In the genomic region with DNA sequence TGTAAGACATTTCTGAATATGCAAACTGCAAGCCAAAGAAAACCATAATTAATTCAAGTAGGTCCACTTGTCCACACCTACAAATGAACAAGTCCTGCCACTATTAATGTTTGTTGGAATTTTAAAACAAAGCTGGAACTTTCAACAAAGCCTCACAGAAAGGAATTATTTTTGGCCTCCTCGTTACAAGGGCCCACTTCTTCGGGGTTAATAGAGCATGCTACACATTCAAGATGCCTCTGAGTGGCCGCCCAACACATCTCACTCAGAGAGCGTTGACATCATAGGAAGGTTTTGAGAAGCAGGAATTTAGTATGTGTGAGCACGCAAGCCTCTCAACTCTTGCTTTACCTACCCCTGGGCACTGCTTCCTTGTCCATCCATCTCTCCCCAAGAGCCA, we compare ENCODE assay signal across 15 mouse cellular contexts.
"Had no signal": no experiment of that assay in that cellular context is flagged by ENCODE, and none has a peak within 500 bp of the region (broad histone marks: within the 10 kb centered on the region; RNA-seq: fewer than 3 reads in every experiment).

No protein-coding gene starts in this region.

- H3K27ac ChIP-seq: neural tube, embryonic 12.5 days; neural tube, embryonic 13.5 days; neural tube, embryonic 15.5 days; stomach, embryonic 15.5 days; stomach, postnatal 0 days had no signal

- H3K4me2 ChIP-seq: neural tube, embryonic 12.5 days; neural tube, embryonic 13.5 days; neural tube, embryonic 15.5 days; stomach, embryonic 15.5 days had no signal

- H3K9me3 ChIP-seq: neural tube, embryonic 12.5 days; neural tube, embryonic 13.5 days; neural tube, embryonic 15.5 days; stomach, embryonic 15.5 days had no signal

- H3K27me3 ChIP-seq: neural tube, embryonic 12.5 days; neural tube, embryonic 13.5 days; neural tube, embryonic 15.5 days; stomach, embryonic 15.5 days had no signal

- H3K4me3 ChIP-seq: neural tube, embryonic 12.5 days; neural tube, embryonic 13.5 days; neural tube, embryonic 15.5 days; stomach, embryonic 15.5 days had no signal

- H3K4me1 ChIP-seq: neural tube, embryonic 12.5 days; stomach, embryonic 15.5 days had no signal

- DNase-seq: right cerebral cortex, adult 18-20 months; right cerebral cortex, postnatal 14 days; right cerebral cortex, postnatal 25 days; right cerebral cortex, postnatal 4 days; spleen, adult 18-20 months; thymus, adult 18-20 months; thymus, adult 2 months; thymus, postnatal 14 days; thymus, postnatal 36 days; thymus, postnatal 4 days had no signal

- H3K36me3 ChIP-seq: neural tube, embryonic 12.5 days; neural tube, embryonic 13.5 days; neural tube, embryonic 15.5 days; stomach, embryonic 15.5 days had no signal

- H3K9ac ChIP-seq: neural tube, embryonic 12.5 days; neural tube, embryonic 13.5 days; neural tube, embryonic 15.5 days; stomach, embryonic 15.5 days had no signal
